Mouse (Mus musculus): ENCODE measurements around the gene Pomt1.

DNA sequence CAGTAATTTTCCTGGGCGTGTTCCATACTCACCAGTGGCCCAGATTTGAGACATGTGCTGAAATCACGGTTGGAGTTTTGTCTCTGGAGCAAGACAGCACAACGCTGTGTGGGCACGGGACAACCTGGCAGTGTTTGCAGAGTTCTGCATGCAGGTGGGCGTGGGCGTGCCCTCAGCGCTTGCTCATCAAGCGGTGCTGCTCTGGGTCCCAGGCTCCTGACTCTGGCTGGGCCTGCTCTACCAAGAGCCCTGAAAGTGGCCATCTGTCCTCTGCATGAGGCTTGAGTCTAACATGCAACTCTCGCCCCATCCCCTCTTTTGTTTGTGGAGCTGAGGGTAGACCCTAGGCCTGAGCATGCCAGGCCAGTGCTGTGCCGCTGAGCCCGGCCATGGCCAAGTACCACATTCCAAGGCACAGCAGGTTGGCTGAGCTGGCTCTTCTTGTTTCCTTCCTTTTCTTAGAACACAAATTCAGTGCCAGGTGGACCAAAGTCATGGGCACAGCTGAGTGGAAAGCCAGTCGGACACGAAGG lies 49.3 kb upstream of the Pomt1 start:
- no peak for TF ChIP-seq POLR2AphosphoS2 (IDR thresholded peaks at IDR 0.05; ENCODE audit: insufficient read length, low read depth)
- TF ChIP-seq TCF3 (IDR thresholded peaks at IDR 0.05; ENCODE audit: insufficient read length, low read depth) = no peak
- peak in 1 of 3 experiments; percentile 31 for TF ChIP-seq MYOG (IDR thresholded peaks at IDR 0.05; ENCODE audit: control insufficient read depth in 1 of 3, insufficient read depth in 1 of 3, insufficient read length in 2 of 3, low read depth in 2 of 3)
- no peak for TF ChIP-seq CEBPB (IDR thresholded peaks at IDR 0.05; ENCODE audit: insufficient read depth, poor library complexity, severe bottlenecking)
- no peak for TF ChIP-seq POLR2A (IDR thresholded peaks at IDR 0.05; ENCODE audit: insufficient read length, low read depth)
- no peak for TF ChIP-seq TCF12 (IDR thresholded peaks at IDR 0.05; ENCODE audit: insufficient read depth, poor library complexity, severe bottlenecking)
- TF ChIP-seq USF1 (IDR thresholded peaks at IDR 0.05; ENCODE audit: low read depth) = no peak
- TF ChIP-seq SRF (IDR thresholded peaks at IDR 0.05; ENCODE audit: control insufficient read depth, insufficient read length, low read depth) = no peak
- TF ChIP-seq E2F4 (IDR thresholded peaks at IDR 0.05; ENCODE audit: insufficient read depth) = no peak
- no peak for TF ChIP-seq MAX (IDR thresholded peaks at IDR 0.05; ENCODE audit: low read depth)
- no peak for TF ChIP-seq REST (IDR thresholded peaks at IDR 0.05; ENCODE audit: insufficient read depth, insufficient read length)
- TF ChIP-seq MYOD1 (IDR thresholded peaks at IDR 0.05; ENCODE audit: control insufficient read depth in 1 of 3, insufficient read length in 2 of 3, low read depth in 2 of 3) = peak in 1 of 3 experiments; percentile 31

Data from myocyte (in vitro differentiated cells).